Mouse (Mus musculus) bone marrow, adult 2 months (tissue): ENCODE results near the gene Rdm1. TPM values are rescaled to one million over a fixed set of nuclear protein-coding genes. Genes with fewer than 3 reads are reported as not detected.
"Not testable (repeated sequence)": the region's sequence is repeated elsewhere in the genome, so short reads cannot be mapped to it uniquely, and the experiment has no call there.

ENCODE experiments used
- H3K27ac ChIP-seq: fragments of 200-500 bp; 2 replicates; pipeline ENCODE4 v1.5.1; 2012; ENCODE audit warnings: low read depth, mild to moderate bottlenecking, control low read depth, inconsistent platforms, low read length; ENCODE audit not compliant: control insufficient read depth, poor library complexity, insufficient read depth
- H3K4me1 ChIP-seq: fragments of 200-500 bp; 2 replicates; pipeline ENCODE4 v1.6.1; 2011; ENCODE audit warnings: low read length; ENCODE audit not compliant: control insufficient read depth, insufficient read depth
- H3K4me3 ChIP-seq: fragments of 200-500 bp; replicated peaks from 2 replicates; pipeline ENCODE3; 2011; ENCODE audit warnings: mild to moderate bottlenecking, low read depth, low read length, control low read depth; ENCODE audit not compliant: control insufficient read depth
- CTCF ChIP-seq: fragments of 200-500 bp; IDR thresholded peaks from 2 replicates; pipeline ENCODE4 v1.5.1; 2011; ENCODE audit warnings: low read length, control low read depth; ENCODE audit not compliant: control insufficient read depth, insufficient read depth
- POLR2A ChIP-seq: fragments of 200-500 bp; IDR thresholded peaks from 2 replicates; pipeline ENCODE4 v1.6.1; 2011; ENCODE audit warnings: low read depth, mild to moderate bottlenecking, control low read depth, low read length, borderline replicate concordance; ENCODE audit not compliant: control insufficient read depth
- WGBS: fragments of 180-500 bp; shearing (Covaris S2); methylation state at CpG from one replicate; pipeline ENCODE4 v1.1.7; 2018; 5-methylcytosine and 5-hydroxymethylcytosine counted together
- polyA plus RNA-seq: library from polyadenylated mRNA; stranded (reverse); fragments of >200 nt; gene quantifications from 2 replicates; pipeline ENCODE4 v1.2.4, GENCODE M21; 2011; ENCODE audit warnings: low replicate concordance; ENCODE audit not compliant: missing spikeins, insufficient read depth, insufficient read length

Gene Rdm1
- polyA plus RNA-seq: 17.4 and 57.2 TPM in 2 replicates

- TF ChIP-seq CTCF (no peak), POLR2A (peak; percentile 46)
- WGBS: under 1% methylated on average over 34 of the region's 34 CpGs
- Histone ChIP-seq H3K4me1 (no peaks in the 10 kb centered on the region; the same call in 1 of the 2 replicates), H3K4me3 (peak within 1 kb of the TSS; percentile 78), H3K27ac (peak within 1 kb of the TSS; percentile 97)
Observed at GRCm38 (mm10) chr11:101626995-101627856, at the start of gene Rdm1. Gene Rdm1, plus strand, starts transcription at chr11:101627195.

DNA sequence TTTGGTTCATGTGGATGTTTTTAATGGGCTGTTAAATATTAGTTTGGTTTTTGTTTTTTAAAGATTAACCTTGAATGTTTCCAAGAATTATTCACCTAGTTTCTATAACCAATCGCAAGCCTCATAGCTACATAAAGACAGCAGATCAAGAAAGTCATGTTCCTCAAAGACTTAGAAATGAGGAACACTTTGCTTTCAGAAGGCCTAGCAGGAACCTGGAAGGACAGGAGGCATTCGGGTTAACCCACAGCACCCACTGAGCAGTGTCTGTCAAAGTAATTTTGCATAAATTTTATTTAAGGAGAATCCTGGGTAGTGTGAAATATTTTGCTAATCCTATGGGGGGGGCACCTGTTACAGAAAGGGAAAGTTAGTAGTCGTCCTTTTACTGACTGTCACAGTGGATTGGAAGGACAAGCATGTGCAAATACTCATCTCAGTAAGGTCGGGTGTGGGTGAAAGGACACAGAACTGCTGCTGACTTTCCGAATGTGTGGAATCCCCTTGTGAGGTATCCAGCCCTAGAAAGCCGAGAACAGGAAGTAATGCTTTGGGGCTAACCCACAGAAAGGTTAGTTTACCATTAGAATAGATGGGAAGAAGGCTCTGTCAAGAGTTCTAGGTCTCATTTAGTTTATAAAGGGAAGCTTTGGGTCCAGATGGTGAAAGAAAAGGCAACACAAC, 45.8 kb upstream of the Rdm1 start:
- 59% methylated on average over 6 of the region's 6 CpGs for WGBS
- H3K4me3 ChIP-seq: no peak overlapping the region
- H3K27ac ChIP-seq: no peak overlapping the region
- peaks cover 2% of the 10 kb centered on the region for H3K4me1 ChIP-seq
- no peak for TF ChIP-seq CTCF
- no peak for TF ChIP-seq POLR2A

- Histone ChIP-seq H3K4me1 (peaks cover 2% of the 10 kb centered on the region), H3K4me3 (peak within 1 kb of the TSS; percentile 81), H3K27ac (peak within 1 kb of the TSS; percentile 39)
- WGBS: 15% methylated on average over 30 of the region's 31 CpGs
- TF ChIP-seq POLR2A (no peak), CTCF (no peak)
Observed at GRCm38 (mm10) chr11:101582054-101583035, 44.6 kb upstream of the Rdm1 start, which contains the start of gene Tmem106a. Gene Tmem106a, plus strand, starts transcription at chr11:101582242.

DNA sequence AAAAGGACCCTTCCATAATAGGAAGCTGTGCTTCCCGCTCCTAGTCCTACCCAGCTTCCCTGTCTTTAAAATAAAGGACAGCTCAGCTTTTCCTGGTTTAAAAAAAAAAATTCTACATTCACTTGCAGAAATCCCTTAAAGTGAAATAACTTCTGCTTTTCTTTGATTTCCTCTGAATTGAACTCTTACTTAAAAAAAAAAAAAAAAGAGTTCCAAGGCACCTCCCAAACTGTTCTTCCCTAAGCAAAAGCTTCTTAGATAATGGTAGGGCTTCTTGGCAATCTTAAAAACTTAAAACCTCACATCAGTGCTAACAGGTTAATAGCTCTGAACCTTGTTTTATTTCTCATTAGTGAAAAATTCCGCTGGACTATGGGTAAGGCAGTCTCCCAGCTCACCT, 43.8 kb upstream of the Rdm1 start:
- H3K4me1 ChIP-seq: peaks cover 2% of the 10 kb centered on the region
- TF ChIP-seq POLR2A (no peak), CTCF (no peak)
- 68% methylated on average over 2 of the region's 2 CpGs for WGBS
- H3K27ac ChIP-seq: no peak overlapping the region
- H3K4me3 ChIP-seq: no peak overlapping the region

- not testable (repeated sequence) for H3K27ac ChIP-seq, H3K4me1 ChIP-seq, H3K4me3 ChIP-seq
- WGBS: 92% methylated on average over 1 of the region's 1 CpGs
Observed at GRCm38 (mm10) chr11:101585031-101585430, 42.0 kb upstream of the Rdm1 start.

DNA sequence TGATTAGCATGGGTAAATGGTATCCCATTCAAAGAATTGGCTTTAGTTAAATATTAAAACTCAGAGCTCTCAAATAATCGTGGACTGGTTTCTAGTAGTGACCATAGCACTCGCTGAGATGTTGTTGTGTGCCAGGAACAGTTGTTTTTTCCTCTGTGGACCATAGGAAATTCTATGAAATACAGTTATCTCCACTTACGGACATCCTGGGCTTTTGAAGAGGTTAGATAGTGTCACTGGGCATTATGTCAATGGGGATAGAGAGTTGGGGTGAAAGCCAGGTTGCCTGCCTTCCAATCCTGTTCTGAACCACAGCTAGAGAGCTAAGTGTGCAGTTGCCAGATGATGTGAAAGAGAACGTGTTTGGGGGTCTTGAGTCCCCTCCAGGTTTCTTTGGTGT, 41.2 kb upstream of the Rdm1 start:
- Histone ChIP-seq H3K27ac (no peak overlapping the region), H3K4me1 (no peaks in the 10 kb centered on the region; the same call in none of the 2 replicates), H3K4me3 (no peak overlapping the region)
- TF ChIP-seq CTCF: no peak
- no peak for TF ChIP-seq POLR2A
- WGBS: 77% methylated on average over 4 of the region's 4 CpGs

- H3K4me3 ChIP-seq: no peak overlapping the region
- peak overlapping the region; percentile 38; the same call in 1 of the 2 replicates for H3K27ac ChIP-seq
- WGBS: 72% methylated on average over 10 of the region's 10 CpGs
- TF ChIP-seq CTCF (no peak), POLR2A (no peak)
- H3K4me1 ChIP-seq: no peaks in the 10 kb centered on the region; the same call in 1 of the 2 replicates
Observed at GRCm38 (mm10) chr11:101587676-101588075, 39.3 kb upstream of the Rdm1 start.
